Mouse (Mus musculus) left cerebral cortex, adult 18-20 months (tissue): ENCODE measurements around the gene Dnmt3l. TPM values are rescaled to one million over a fixed set of nuclear protein-coding genes. Genes with fewer than 3 reads are reported as not detected.
A peak's percentile ranks its signal among the peaks of the same experiment; 100 is the strongest.
"Not testable (repeated sequence)": the region's sequence is repeated elsewhere in the genome, so short reads cannot be mapped to it uniquely, and the experiment has no call there.

Source experiments
- DNase-seq, 2 experiments: peaks; one replicate each; pipeline ENCODE4 v3.0.0; 2021 to 2022; ENCODE audit warnings: low spot score in 2 of 2, mixed read lengths in 1 of 2
- long read RNA-seq, 2 experiments: library from polyadenylated mRNA; stranded (forward); transcript quantifications; one replicate each; pipeline ENCODE4 v2.0.0; 2021
- total RNA-seq, 2 experiments: library from RNA; stranded (reverse); gene quantifications; 2 replicates each; pipeline ENCODE4 v1.2.3; 2021

Dnmt3l gene
- total RNA-seq: not detected
- long read RNA-seq, experiment 1: 0 reads
- long read RNA-seq, experiment 2: 0 reads

DNA sequence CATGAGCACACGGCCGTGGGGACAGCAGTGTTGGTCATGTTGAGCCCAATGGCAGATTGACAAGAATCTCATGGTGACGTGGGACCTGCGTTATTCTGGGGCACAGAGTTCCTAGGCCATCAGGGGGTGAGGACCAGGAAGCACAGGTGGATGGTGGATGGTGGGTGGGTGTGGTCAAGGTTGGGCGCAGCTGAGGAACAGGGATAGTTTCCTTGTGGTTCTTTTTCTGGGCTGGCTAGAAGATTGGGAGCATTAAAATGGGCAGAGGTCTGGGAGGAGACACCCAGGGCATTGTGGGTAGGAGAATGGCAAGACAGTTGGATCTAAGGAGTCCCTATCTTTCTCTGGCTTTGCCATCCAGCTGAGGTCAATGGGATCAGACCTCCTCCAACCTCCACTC, at the start of gene Dnmt3l:
Gene Dnmt3l (plus strand): TSS at position 301 of the 400 bp plus-strand sequence.
- DNase-seq: no peak

- DNase-seq: no peak
These were observed 46.1 kb upstream of the Dnmt3l start for GRCm38 (mm10) chr10:77995639-77996038.

DNA sequence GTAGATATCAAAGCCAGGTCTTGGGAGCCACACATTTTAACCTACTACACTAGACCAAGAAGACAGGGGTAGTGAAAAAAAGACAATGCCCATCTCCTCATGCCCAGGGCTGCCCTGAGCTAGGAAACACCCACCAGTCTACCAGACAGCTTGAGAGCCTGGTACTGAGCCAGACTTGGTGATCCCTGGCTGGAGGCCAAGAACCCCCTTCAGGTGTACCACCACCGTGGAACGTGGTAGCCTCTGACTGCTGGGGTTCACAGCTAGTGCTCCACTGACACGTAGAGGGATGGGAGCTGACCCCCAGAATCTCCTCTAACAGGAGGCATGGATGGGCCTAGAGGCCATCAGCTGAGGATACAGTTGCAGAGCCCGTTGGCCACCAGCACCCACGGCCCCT, 41.5 kb upstream of the Dnmt3l start:
- no peak for DNase-seq

DNA sequence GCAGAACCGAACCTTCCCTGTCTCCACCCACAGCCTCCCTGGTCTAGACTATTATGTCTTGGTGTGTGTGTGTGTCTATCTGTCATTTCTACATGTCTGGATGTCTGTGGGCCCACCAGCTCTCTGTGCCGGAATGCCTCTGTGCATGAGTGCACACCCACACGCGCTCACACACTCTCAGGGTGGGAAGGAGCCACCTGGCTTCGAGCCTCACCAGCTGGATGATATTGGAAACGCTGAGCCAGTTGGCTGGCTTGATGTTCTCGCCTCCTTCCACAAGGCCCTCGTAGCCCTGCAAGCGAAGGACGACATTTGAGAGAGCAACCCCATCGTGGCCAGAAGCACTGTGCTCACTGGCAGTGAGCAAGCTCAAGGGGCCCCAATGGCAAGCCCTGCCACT, 40.0 kb upstream of the Dnmt3l start:
- DNase-seq: peak; percentile 87 to 93

GRCm38 (mm10) chr10:78002316-78002715, 39.4 kb upstream of the Dnmt3l start:
- no peak for DNase-seq

DNA sequence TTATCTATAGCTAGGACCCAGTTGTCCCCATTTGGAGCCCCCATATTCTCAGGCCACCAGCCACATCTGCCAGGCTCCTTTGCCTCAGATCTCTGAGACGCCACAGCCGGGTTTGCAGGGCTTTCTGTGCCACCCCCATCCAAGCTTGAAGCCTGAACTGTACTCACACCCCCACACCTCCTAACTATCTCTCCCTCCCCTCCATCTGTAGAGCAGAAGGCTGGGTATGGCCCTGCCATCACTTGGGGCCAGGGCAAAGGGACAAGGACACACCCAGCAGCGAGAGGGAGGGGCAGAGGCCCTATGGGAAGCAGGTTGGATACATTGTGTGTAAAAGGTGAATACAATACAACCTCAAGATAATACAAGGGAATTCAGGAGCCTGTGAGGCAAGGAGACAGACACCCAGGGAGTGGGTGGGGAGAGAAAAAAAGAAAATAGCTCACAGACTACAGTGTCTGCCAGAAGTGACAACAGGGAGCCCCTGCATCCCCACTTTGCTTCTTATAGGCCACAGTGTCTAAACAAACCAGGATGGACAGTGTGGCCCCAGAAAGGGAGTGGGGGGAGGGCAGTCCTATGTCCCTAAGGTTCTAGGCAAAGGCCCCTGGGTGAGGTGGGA, 37.2 kb upstream of the Dnmt3l start:
- peak; percentile 42 to 73 for DNase-seq

DNA sequence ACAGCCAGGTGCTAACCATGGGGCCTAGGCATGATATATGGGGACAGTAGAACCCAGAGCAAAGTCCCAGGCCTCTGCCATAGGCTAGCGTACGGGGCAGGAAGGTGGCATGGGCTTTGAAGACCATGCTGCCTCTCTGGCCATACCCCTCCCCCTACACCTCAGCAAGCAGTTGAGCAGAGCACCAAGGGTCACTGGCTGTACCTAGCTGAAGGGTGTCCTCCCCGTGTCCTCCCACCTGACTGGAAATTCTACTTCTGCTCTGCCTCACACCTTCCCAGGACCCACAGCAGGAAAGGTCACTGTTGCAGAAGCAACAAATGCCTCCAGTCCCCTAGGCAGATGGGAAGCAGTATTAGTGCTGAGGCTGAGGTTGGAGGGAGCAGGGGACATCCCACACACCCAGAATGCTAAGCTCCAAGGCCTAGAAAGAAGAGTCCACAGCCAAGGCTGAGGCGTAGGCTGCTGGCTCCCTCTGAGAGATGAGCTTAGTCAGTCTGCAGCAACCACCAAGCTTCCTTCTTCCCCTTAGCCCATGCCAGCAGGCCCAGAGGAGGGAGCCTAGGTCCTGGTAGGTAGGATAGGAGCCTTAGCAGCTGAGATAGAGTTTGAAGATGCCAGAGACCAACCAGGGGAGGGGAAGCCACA, 35.8 kb upstream of the Dnmt3l start:
- peak in 1 of 2 experiments; percentile 56 for DNase-seq

DNA sequence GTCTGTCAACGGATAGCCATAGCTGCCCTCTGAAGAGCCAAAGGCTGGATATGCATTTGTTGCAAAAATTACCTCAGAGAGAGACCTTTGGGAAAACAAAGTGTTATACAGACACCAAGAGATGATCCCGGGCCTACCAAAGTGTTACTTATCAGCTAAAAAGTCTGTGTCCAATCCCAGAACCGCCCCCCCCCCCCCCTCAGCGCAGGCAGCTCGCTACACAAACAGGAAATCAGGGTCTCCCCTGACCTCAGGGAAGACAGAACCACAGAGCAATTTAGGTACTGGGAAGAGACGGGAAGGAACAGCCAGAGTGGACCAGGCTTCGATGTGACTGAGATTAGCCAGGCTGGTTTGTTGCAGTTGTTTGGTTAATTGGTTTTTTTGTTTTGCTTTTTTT, 34.5 kb upstream of the Dnmt3l start:
- DNase-seq: no peak

- no peak for DNase-seq
These were observed 33.6 kb upstream of the Dnmt3l start for GRCm38 (mm10) chr10:78008169-78008568.

DNA sequence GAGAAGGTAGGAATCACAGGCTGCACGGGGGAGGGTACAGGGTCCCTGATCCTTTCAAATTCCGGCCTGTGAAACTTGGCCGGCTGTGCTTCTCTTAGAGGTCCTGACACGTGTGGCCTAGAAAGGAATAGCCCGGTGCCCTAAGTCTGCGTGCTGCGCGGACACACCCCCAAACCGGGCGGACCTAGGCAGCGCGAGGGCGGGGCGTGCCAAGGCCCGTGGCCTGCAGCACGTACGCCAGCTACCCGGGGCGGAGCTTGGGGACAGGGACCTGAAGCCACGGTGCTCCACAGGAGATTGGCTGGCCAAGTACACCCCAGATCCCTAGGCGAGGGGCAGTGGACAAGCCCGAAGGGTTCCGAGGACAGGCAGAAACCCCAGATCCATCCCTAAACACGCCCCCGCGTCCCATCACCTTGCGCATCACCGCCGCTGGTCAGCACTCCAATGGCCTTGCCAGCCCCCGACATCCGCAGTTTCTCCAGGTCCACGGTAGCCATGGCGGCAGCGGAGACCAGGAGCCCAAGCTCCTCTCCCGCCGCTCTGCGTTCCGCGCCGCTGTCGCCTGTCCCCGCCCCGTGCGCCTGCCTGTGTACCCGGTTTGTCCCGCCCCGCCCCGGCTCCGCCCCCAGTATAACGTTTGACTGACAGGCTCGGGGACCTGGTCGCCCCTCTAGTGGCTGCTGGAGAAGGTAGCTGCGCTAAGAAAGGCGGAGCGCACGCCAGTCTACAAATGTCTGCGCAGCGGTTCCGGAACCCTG, 32.4 kb upstream of the Dnmt3l start:
- DNase-seq: peak; percentile 90 to 96

- DNase-seq: no peak
These were observed 31.8 kb upstream of the Dnmt3l start, which contains the start of gene Pfkl for GRCm38 (mm10) chr10:78009945-78010293. Gene Pfkl, minus strand, starts transcription at chr10:78010083.

- DNase-seq: no peak
These were observed 31.4 kb upstream of the Dnmt3l start for GRCm38 (mm10) chr10:78010335-78010734.

DNA sequence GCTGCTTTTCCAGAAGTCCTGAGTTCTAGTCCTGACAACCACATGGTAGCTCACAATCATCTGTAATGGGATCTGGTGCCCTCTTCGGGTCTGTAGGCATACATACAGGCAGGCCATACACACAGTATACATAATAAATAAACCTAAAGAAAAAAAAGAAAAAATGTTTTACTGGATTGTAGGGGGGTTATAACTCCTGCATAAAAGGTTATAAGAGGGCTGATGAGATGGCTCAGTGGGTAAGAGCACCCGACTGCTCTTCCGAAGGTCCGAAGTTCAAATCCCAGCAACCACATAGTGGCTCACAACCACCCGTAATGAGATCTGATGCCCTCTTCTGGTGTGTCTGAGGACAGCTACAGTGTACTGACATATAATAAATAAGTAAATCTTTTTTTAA, 30.6 kb upstream of the Dnmt3l start:
- not testable (repeated sequence) for DNase-seq

- no peak for DNase-seq
These were observed 28.9 kb upstream of the Dnmt3l start for GRCm38 (mm10) chr10:78012661-78013495.

DNA sequence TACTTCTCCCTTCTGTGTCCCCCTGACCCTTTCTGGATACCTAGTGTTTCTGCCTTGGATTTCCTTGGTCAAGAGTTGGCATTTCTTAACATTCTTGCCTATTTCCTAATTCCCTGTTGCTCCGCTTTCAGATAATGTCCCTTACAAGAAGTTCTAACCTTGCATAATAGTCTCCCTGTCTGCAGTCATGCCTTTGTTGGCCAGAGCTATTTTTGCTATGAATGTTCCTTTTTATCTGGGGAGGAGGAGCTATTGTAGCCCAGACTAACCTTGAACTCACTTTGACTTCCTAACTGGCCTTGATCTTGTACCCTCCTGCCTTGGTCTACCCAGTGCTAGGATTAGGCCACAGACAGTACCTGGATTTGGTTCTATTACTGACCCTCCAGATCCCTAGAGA, 26.3 kb upstream of the Dnmt3l start:
- no peak for DNase-seq

DNA sequence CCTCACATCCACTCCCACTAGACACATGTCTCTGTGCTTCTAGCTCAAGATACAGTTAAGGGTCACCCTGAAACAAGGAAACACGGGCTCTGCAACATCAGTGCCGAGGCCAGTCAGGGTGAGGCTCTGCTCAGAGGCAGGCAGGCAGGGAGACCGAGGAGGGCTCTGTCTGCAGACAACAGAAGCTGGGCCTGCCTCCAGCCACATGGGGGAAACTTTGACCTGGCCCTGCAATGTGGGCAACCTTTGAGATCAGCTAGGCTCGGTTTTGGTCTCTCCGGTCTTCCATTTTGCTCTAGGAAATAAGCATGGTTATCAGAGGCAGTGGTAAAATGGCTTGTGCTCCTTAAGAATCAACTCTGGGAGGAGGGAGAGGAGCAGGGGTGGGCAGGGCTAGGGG, 25.4 kb upstream of the Dnmt3l start:
- DNase-seq: no peak

DNA sequence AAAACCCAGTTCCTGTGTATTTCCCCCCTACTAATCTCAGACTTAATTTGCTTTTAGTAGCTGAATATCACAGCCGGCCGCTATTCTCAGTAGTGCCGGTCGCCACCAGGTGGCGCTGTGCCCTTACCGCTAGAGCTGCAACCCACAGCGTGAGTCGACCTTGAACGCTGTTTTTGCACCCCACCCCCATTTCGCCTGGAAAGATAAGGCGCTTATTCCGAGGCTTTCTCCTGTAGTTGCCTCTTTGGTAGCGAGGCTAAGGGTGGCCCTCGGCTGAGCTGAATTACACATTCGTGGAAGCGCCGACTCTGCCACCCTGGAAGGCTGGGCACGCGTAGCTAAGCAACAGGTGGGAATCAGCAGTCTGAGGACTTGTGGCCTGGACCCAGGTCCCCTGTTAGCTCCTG, 22.9 kb upstream of the Dnmt3l start:
- peak; percentile 80 to 81 for DNase-seq

DNA sequence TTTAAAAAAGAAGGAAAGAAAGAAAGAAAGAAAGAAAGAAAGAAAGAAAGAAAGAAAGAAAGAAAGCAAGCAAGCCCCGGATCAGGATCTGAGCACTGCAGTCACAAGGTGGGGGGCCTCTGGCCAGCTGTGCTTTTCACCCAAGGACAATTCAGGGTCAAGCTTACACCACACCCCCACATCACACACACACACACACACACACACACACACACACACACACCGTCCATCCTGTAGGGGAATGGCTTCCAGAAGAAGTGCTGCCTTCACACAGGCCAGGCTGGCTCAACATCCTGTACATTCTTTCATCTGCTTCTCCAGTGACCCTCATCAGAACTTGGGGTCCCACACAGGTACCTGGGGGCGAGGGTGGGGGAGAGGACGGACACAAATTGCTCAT, 22.5 kb upstream of the Dnmt3l start:
- no peak for DNase-seq

DNA sequence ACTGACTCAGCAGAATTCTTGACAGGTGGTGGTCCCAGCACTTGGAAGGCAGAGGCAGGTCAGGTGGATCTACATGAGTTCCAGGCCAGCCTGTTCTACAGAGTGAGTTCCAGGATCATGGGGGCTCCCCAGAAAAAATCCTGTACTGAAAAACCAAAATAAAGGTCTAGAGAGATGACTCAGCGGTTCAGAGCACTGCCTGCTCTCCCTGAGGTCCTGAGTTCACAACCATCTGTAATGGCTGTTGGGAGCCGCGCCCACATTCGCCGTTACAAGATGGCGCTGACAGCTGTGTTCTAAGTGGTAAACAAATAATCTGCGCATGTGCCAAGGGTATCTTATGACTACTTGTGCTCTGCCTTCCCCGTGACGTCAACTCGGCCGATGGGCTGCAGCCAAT, 21.8 kb upstream of the Dnmt3l start:
- not testable (repeated sequence) for DNase-seq

GRCm38 (mm10) chr10:78025453-78025852, 16.3 kb upstream of the Dnmt3l start:
- DNase-seq: not testable (repeated sequence)

GRCm38 (mm10) chr10:78028129-78028528, 13.6 kb upstream of the Dnmt3l start:
- peak; percentile 57 to 79 for DNase-seq
